Mouse (Mus musculus) v-Abl transformed pro-B cells (cell line): ENCODE data around the gene Ttll9.

Experiments
- in situ Hi-C, 2 experiments: fragments of 400-800 bp; cut with MboI; formaldehyde crosslinking; loops; one replicate each; pipeline ENCODE4 v1.15.1; 2025; ENCODE audit not compliant: unreplicated experiment in 2 of 2

The Ttll9 gene

DNA sequence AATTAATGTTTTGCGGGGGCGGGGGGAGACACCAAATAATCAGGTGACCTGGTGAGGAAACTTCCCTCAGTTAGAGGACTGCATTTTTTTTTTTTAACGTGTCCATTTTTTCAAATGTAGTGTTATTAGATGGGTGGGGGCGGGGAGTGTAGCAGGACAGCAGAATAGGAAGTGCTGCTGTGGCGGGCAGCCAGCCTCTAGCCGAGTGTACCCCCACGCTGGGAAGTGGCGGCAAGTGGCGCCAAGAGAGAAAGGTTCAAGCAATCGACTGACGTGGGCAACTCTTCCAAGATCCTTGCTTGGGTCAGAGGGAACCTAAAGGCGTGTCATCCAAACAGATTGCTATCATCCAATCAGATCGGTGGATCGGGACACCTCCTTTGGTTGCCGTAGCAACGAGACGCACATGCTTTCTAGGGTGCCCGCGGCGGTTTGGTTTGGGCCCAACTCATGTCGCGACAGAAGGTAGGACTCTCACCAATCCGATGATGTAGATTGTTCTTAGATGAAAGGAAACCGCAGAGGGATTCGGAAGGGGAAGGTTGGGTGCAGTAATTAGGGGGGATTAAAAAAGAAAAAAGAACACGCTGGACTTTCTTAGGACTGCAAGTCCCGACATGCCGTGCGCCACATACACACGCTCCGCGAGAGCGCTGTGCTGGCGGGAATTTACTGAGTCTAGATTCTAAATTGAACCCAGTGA lies at the start of gene Ttll9:
Gene Ttll9, plus strand, starts transcription at position 395 of the 703 bp plus-strand sequence.
- in situ Hi-C loops = no loop called here

GRCm38 (mm10) chr2:152913471-152913870 lies 48.8 kb upstream of the Ttll9 start:
- in situ Hi-C loops = loop anchor here (10.0 to 25.0 kb wide), 7 partner anchors 101 to 681 kb away; partner anchors contain the start of gene Pdrg1 (in 2 of the 2)

DNA sequence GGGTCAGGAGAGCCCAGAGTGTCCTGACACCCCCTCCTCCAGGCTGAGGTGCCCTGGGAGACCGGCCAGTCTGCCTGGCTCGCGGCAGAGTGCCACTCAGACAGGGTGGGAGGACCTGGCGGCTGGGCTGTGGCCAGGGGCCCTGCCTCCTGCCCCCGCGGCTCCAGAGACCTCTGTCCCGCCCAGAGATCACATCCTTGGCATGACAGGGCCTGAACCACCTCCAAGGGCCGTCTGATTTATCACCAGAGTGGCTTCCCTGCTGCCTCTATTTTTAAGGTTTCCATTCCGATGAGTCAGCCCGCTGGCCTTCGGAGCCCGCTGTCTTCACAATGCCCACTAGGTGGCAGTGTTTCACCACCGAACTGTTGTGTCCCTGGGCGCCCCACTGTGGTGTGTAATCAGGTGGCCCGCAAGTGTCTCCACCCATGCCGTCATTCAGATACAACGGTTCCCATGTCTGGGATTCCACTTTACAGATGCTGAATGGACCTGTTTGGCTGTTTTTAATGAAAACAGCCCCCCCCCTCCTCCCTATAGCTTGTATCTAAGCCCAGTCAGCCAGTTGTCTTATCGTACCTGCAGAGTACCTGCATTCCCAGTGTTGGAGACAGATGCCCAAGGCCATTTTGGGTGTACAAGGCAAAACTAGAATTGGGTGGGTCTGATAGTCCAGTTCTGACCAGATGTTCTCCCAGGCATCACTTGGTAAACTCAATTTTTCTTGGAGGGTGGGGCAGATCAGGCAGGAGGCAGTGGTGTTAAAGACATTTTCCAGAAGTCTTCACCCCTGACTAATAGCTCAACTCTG lies 47.8 kb upstream of the Ttll9 start:
- in situ Hi-C loops = loop anchor here (5.0 to 25.0 kb wide), 9 partner anchors 100 to 680 kb away; partner anchors contain the start of gene Pdrg1 (in 2 of the 2)

DNA sequence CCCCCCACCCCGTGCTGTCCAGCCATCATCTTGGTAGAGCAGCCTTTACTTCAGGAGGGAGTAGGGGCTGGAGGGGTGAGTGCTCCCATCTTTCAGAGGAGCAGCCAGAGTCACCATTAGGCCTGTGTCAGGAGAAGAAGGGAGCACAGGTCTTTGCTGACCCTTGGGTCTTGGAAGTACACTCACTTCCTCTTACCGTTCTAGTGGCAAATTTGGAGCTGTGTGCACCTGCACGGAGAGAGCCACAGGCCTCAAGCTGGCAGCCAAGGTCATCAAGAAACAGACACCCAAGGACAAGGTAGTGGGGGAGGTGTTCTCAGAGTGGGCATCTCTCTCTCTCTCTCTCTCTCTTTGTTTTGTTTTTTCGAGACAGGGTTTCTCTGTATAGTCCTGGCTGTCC lies 46.8 kb upstream of the Ttll9 start:
- in situ Hi-C loops = loop anchor here (5.0 to 25.0 kb wide), 9 partner anchors 99 to 679 kb away; partner anchors contain the start of gene Pdrg1 (in 2 of the 2)

GRCm38 (mm10) chr2:152916111-152916510 lies 46.2 kb upstream of the Ttll9 start:
- in situ Hi-C loops = loop anchor here (5.0 to 25.0 kb wide), 9 partner anchors 99 to 679 kb away; partner anchors contain the start of gene Pdrg1 (in 2 of the 2)

- in situ Hi-C loops = loop anchor here (5.0 to 25.0 kb wide), 9 partner anchors 97 to 677 kb away; partner anchors contain the start of gene Pdrg1 (in 2 of the 2)
These were observed 44.6 kb upstream of the Ttll9 start for GRCm38 (mm10) chr2:152917671-152918070.

DNA sequence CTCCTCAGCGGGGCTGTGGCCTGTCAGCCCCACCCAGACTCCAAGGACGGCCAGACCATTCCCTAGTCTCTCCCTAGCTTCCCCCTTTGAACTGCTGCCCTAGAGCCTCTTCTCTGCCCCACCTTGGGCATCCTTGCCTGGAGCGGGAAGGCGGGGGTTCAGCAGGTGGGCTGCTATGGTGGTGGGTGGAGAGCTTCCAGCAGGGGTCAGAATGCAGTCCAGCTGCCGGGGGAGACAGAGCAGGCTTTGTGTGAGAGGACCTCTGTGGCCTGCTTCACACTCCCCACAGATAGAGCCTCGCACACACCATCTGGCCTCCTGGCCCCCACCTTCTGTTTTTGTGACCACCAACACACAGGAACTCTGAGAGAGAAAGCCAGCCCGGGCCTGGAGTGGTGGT lies 39.9 kb upstream of the Ttll9 start:
- in situ Hi-C loops = loop anchor here in 1 of 2 experiments (25.0 kb wide), 2 partner anchors 490 to 665 kb away; no protein-coding TSS in a partner anchor

DNA sequence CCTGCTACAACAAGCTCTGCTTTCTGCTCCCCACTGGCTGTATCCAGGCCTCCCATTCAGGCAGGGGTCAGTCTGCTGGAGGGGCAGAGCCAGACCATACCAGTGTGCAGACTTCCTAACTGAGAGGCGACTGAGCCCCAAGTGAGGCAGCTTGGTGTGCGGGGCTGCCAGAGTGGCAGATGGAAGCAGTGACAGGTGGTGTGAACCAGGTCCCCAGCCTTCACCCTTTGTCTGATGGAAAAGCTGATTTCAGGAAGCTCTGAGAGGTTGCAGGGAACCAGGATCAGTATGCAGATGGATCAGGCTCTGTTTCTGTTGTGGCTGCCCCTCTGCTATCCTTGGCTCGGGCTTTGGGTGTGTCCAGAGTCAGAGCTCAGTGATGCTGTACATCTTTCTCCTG lies 38.7 kb upstream of the Ttll9 start:
- in situ Hi-C loops = loop anchor here in 1 of 2 experiments (25.0 kb wide), 2 partner anchors 489 to 664 kb away; no protein-coding TSS in a partner anchor

GRCm38 (mm10) chr2:152924128-152924527 lies 38.2 kb upstream of the Ttll9 start:
- in situ Hi-C loops = loop anchor here in 1 of 2 experiments (25.0 kb wide), 2 partner anchors 488 to 663 kb away; no protein-coding TSS in a partner anchor

- in situ Hi-C loops = loop anchor here in 1 of 2 experiments (25.0 kb wide), 2 partner anchors 488 to 663 kb away; no protein-coding TSS in a partner anchor
These were observed 37.7 kb upstream of the Ttll9 start for GRCm38 (mm10) chr2:152924543-152924942.

DNA sequence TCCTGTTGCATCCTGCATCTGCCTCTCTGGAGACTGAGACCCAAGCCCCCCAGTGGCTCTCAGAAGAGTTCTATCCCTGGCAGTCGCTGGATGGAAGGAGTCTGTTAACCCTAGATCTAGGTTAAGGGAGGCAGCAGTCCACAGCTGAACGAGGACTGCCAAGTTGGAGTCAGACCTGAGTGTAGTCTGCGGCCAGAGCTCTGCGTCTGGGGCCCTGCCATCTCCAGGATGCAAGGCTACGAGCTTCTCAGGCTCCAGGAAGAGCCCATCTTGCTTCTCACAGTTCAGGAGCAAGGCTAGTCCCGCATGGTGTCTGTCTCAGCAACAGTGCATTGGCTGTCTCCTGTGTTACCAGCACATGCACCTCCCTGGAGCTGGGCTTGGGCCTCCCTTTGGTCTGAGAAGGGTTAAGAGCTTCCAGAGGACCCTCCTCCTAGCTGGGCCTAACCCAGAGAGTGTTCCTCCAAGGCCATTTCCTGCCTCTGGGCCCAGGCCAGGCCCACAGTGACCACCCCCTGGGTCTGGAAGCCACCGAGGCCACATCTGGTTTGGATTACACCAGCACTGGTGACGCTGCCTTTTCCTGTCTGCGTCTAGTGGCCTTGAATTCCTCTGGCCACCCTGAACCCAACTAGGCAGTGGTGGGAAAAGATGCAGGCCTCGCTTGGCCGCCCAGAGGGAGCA lies 37.0 kb upstream of the Ttll9 start:
- in situ Hi-C loops = no loop called here

GRCm38 (mm10) chr2:152926896-152927295 lies 35.4 kb upstream of the Ttll9 start:
- in situ Hi-C loops = no loop called here

- in situ Hi-C loops = no loop called here
These were observed 34.9 kb upstream of the Ttll9 start for GRCm38 (mm10) chr2:152927371-152927770.

GRCm38 (mm10) chr2:152928219-152928987 lies 33.9 kb upstream of the Ttll9 start:
- in situ Hi-C loops = no loop called here

GRCm38 (mm10) chr2:152928988-152929370 lies 33.3 kb upstream of the Ttll9 start:
- in situ Hi-C loops = no loop called here

DNA sequence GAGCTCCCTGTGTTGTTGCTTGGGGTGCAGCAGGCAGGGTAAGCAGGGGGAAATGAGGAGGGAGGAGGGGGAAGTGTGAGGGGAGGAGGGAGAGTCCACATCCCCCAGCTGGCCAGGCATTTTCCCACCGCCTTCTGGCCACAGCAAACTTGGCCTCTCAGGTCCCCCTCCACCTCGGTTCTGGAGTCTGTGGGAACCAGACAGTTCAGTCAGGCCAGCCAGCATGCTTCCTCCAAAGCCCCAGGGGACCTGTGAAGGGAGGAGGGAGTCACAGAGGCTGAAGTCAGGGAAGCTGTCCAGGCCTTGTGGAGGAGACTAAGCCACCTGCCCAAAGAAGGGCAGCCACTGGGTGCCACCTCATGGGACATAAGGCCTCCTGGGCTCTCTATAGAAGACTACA lies 32.0 kb upstream of the Ttll9 start:
- in situ Hi-C loops = loop anchor here (10.0 kb wide), 2 partner anchors 245 to 315 kb away; partner anchors contain the start of gene Mcts2 (in 1 of the 2)

- in situ Hi-C loops = loop anchor here (10.0 kb wide), 2 partner anchors 247 to 317 kb away; partner anchors contain the start of gene Mcts2 (in 1 of the 2)
These were observed 30.7 kb upstream of the Ttll9 start for GRCm38 (mm10) chr2:152931456-152932160.

- in situ Hi-C loops = loop anchor here (10.0 kb wide), 2 partner anchors 248 to 318 kb away; partner anchors contain the start of gene Mcts2 (in 1 of the 2)
These were observed 29.2 kb upstream of the Ttll9 start, which contains the start of gene Foxs1 for GRCm38 (mm10) chr2:152933048-152933447. Gene Foxs1, minus strand, starts transcription at chr2:152933208.
